Mouse (Mus musculus) hindbrain, embryonic 11.5 days (tissue): ENCODE results near the gene Mpl. TPM values are rescaled to one million over a fixed set of nuclear protein-coding genes. Genes with fewer than 3 reads are reported as not detected.

ENCODE experiments used
- ATAC-seq: fragments of 200-750 bp; cut with Nextera tagmentation; 2 replicates; pipeline ENCODE4 v1.8.0; 2017; ENCODE audit warnings: mild to moderate bottlenecking, moderate TSS enrichment, moderate library complexity; ENCODE audit not compliant: low FRiP score
- DNase-seq: peaks from one replicate; pipeline ENCODE4 v3.0.0-alpha.2; 2015; ENCODE audit warnings: low spot score
- H3K27ac ChIP-seq: fragments of 300-500 bp; sonication (generic); 2 replicates; pipeline ENCODE4 v1.5.1; 2014; ENCODE audit warnings: mild to moderate bottlenecking, low read depth, low read length
- H3K27me3 ChIP-seq: fragments of 300-500 bp; sonication (generic); 2 replicates; pipeline ENCODE4 v1.6.1; 2014; ENCODE audit warnings: mild to moderate bottlenecking, low read length, moderate library complexity, mixed read lengths; ENCODE audit not compliant: control insufficient read depth, insufficient read depth
- H3K36me3 ChIP-seq: fragments of 300-500 bp; sonication (generic); 2 replicates; pipeline ENCODE4 v1.6.1; 2014; ENCODE audit warnings: mild to moderate bottlenecking, low read length, moderate library complexity, mixed read lengths; ENCODE audit not compliant: control insufficient read depth, insufficient read depth
- H3K4me1 ChIP-seq: fragments of 300-500 bp; sonication (generic); replicated peaks from 2 replicates; pipeline ENCODE4 v1.6.1; 2014; ENCODE audit warnings: low read length, mixed read lengths; ENCODE audit not compliant: control insufficient read depth, insufficient read depth
- H3K4me2 ChIP-seq: fragments of 300-500 bp; sonication (generic); replicated peaks from 2 replicates; pipeline ENCODE4 v1.6.1; 2014; ENCODE audit warnings: mild to moderate bottlenecking, low read depth, low read length
- H3K4me3 ChIP-seq: fragments of 300-500 bp; sonication (generic); 2 replicates; pipeline ENCODE4 v1.5.1; 2014; ENCODE audit warnings: low read depth, low read length
- H3K9ac ChIP-seq: fragments of 300-500 bp; sonication (generic); 2 replicates; pipeline ENCODE4 v1.6.1; 2014; ENCODE audit warnings: low read depth, low read length
- H3K9me3 ChIP-seq: fragments of 300-500 bp; sonication (generic); 2 replicates; pipeline ENCODE4 v1.6.1; 2016; ENCODE audit warnings: low read length; ENCODE audit not compliant: control insufficient read depth
- WGBS: fragments of 180-500 bp; shearing (Covaris S2); extraction: QIAGEN DNeasy Blood & Tissue Kit; methylation state at CpG from one replicate; pipeline ENCODE4 v1.1.7; 2014; 5-methylcytosine and 5-hydroxymethylcytosine counted together
- polyA plus RNA-seq: library from polyadenylated mRNA; unstranded; fragments of >200 nt; fragmentation: Nextera tagmentation; extraction: Ambion mirVana; gene quantifications from 2 replicates; pipeline ENCODE4 v1.2.1, GENCODE M21; 2014

Gene Mpl
- polyA plus RNA-seq, 1 experiment from 2014 or later: 1.3 TPM

- no peaks in the 10 kb centered on the region for H3K9me3 ChIP-seq
- H3K27me3 ChIP-seq: no peaks in the 10 kb centered on the region
- no peak for ATAC-seq
- H3K4me2 ChIP-seq: no peak overlapping the region
- no peak overlapping the region for H3K27ac ChIP-seq
- 0 out of 2 replicates have a peak, but pooled peaks cover 9% of the 10 kb centered on the region for H3K36me3 ChIP-seq
- H3K4me1 ChIP-seq: peaks cover 15% of the 10 kb centered on the region; the same call in 1 of the 2 replicates
- no peak for DNase-seq
- WGBS: 48% methylated on average over 8 of the region's 8 CpGs
- no peak overlapping the region for H3K9ac ChIP-seq
- H3K4me3 ChIP-seq: no peak overlapping the region
These were observed 25.0 kb downstream of the Mpl start for GRCm38 (mm10) chr4:118432332-118432731.

GRCm38 (mm10) chr4:118429215-118429895 lies 28.0 kb downstream of the Mpl start:
- Histone ChIP-seq H3K4me3 (no peak overlapping the region), H3K27ac (no peak overlapping the region), H3K4me1 (peaks cover 4% of the 10 kb centered on the region; the same call in 1 of the 2 replicates), H3K9me3 (no peaks in the 10 kb centered on the region), H3K4me2 (no peak overlapping the region), H3K36me3 (0 out of 2 replicates have a peak, but pooled peaks cover 8% of the 10 kb centered on the region), H3K27me3 (no peaks in the 10 kb centered on the region), H3K9ac (no peak overlapping the region)
- no peak for ATAC-seq
- 54% methylated on average over 7 of the region's 7 CpGs for WGBS
- no peak for DNase-seq

GRCm38 (mm10) chr4:118428531-118429214 lies 28.6 kb downstream of the Mpl start:
- Histone ChIP-seq H3K4me2 (peak overlapping the region; percentile 85), H3K36me3 (0 out of 2 replicates have a peak, but pooled peaks cover 7% of the 10 kb centered on the region), H3K27ac (no peak overlapping the region), H3K4me3 (peak overlapping the region; percentile 59), H3K9me3 (no peaks in the 10 kb centered on the region), H3K27me3 (no peaks in the 10 kb centered on the region), H3K4me1 (peaks cover 4% of the 10 kb centered on the region; the same call in 1 of the 2 replicates), H3K9ac (peak overlapping the region; percentile 74)
- ATAC-seq (peak; percentile 12; the same call in 1 of the 2 replicates), DNase-seq (no peak)
- 49% methylated on average over 15 of the region's 15 CpGs for WGBS

- peak within 1 kb of the TSS; percentile 74 for H3K9ac ChIP-seq
- 0 out of 2 replicates have a peak, but pooled peaks cover 5% of the 10 kb centered on the region for H3K36me3 ChIP-seq
- under 1% methylated on average over 21 of the region's 31 CpGs for WGBS
- peaks cover 4% of the 10 kb centered on the region; the same call in 1 of the 2 replicates for H3K4me1 ChIP-seq
- H3K27me3 ChIP-seq: no peaks in the 10 kb centered on the region
- peak; percentile 95 for ATAC-seq
- peak within 1 kb of the TSS; percentile 60 for H3K27ac ChIP-seq
- H3K4me3 ChIP-seq: peak within 1 kb of the TSS; percentile 59
- H3K4me2 ChIP-seq: peak within 1 kb of the TSS; percentile 85
- H3K9me3 ChIP-seq: no peaks in the 10 kb centered on the region
- peak; percentile 86 for DNase-seq
These were observed 29.4 kb downstream of the Mpl start, which contains the start of gene Elovl1 for GRCm38 (mm10) chr4:118427768-118428451. Gene Elovl1, plus strand, starts transcription at chr4:118428093.

- peak overlapping the region; percentile 59 for H3K4me3 ChIP-seq
- H3K9ac ChIP-seq: peak overlapping the region; percentile 74
- peak overlapping the region; percentile 60 for H3K27ac ChIP-seq
- peak overlapping the region; percentile 85 for H3K4me2 ChIP-seq
- 0 out of 2 replicates have a peak, but pooled peaks cover 2% of the 10 kb centered on the region for H3K36me3 ChIP-seq
- H3K27me3 ChIP-seq: no peaks in the 10 kb centered on the region
- 3% methylated on average over 5 of the region's 5 CpGs for WGBS
- H3K9me3 ChIP-seq: no peaks in the 10 kb centered on the region
- no peak for DNase-seq
- H3K4me1 ChIP-seq: peaks cover 4% of the 10 kb centered on the region; the same call in 1 of the 2 replicates
- ATAC-seq: no peak
These were observed 29.9 kb downstream of the Mpl start for GRCm38 (mm10) chr4:118427415-118427767.

GRCm38 (mm10) chr4:118425374-118425773 lies 31.9 kb downstream of the Mpl start:
- Histone ChIP-seq H3K4me3 (no peak overlapping the region), H3K9me3 (no peaks in the 10 kb centered on the region), H3K9ac (no peak overlapping the region), H3K27me3 (no peaks in the 10 kb centered on the region), H3K4me2 (no peak overlapping the region), H3K27ac (no peak overlapping the region), H3K4me1 (peaks cover 4% of the 10 kb centered on the region; the same call in 1 of the 2 replicates), H3K36me3 (0 out of 2 replicates have a peak, but pooled peaks cover 2% of the 10 kb centered on the region)
- ATAC-seq (no peak), DNase-seq (no peak)
- WGBS: 89% methylated on average over 1 of the region's 1 CpGs

GRCm38 (mm10) chr4:118424541-118425160 lies 32.7 kb downstream of the Mpl start:
- Histone ChIP-seq H3K4me1 (peaks cover 3% of the 10 kb centered on the region; the same call in 1 of the 2 replicates), H3K36me3 (0 out of 2 replicates have a peak, but pooled peaks cover 2% of the 10 kb centered on the region), H3K4me3 (no peak overlapping the region), H3K9ac (no peak overlapping the region), H3K4me2 (no peak overlapping the region), H3K27me3 (no peaks in the 10 kb centered on the region), H3K9me3 (no peaks in the 10 kb centered on the region), H3K27ac (no peak overlapping the region)
- 87% methylated on average over 4 of the region's 4 CpGs for WGBS
- no peak for DNase-seq
- no peak for ATAC-seq

GRCm38 (mm10) chr4:118421384-118421783 lies 35.9 kb downstream of the Mpl start:
- Histone ChIP-seq H3K9ac (no peak overlapping the region), H3K27me3 (no peaks in the 10 kb centered on the region), H3K4me1 (no peaks in the 10 kb centered on the region), H3K27ac (no peak overlapping the region), H3K4me3 (no peak overlapping the region), H3K9me3 (no peaks in the 10 kb centered on the region), H3K36me3 (0 out of 2 replicates have a peak, but pooled peaks cover 2% of the 10 kb centered on the region), H3K4me2 (no peak overlapping the region)
- no peak for DNase-seq
- 97% methylated on average over 3 of the region's 3 CpGs for WGBS
- ATAC-seq: no peak
